Mouse (Mus musculus): ENCODE data around the gene Phf7.
A peak's percentile ranks its signal among the peaks of the same experiment; 100 is the strongest.

The Phf7 gene

DNA sequence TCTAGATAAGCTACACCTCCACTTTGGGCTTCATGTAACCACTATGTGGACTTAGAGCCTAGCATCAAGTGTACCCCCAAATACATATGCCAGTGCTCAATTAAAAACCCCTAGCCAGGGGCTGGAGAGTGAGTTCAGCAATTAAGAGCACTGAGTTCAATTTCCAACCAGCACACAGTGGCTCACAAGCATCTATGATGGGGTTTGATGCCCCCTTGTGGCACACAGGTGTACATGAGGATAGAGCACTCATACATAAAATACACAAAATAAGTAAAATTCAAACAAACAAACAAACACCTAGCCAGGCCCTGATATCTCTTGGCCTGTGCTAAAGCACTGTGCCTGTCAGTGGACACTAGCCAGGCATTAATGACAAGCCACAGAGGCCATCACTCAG, 55.1 kb downstream of the Phf7 start:
- DNase-seq: peak; percentile 59

DNA sequence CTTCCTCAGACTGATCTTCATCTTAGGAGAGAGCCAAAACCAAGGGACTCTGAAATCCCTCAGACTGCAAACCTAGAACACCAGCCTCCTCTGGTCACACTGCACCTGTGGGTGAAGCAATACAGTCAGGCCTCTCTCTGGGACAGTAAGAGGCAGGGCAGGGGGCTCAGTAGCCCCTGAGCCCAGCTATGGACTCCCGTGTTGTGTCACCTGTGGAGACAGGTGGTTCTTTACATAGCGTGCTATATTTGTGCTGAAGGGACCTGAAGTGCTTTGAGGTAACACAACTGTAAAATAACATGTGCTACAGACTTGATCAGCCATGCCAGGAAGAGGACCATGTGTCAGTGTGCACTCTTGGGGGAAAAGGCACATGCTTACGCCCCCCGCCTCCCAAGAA, 55.6 kb downstream of the Phf7 start:
- DNase-seq: no peak

DNA sequence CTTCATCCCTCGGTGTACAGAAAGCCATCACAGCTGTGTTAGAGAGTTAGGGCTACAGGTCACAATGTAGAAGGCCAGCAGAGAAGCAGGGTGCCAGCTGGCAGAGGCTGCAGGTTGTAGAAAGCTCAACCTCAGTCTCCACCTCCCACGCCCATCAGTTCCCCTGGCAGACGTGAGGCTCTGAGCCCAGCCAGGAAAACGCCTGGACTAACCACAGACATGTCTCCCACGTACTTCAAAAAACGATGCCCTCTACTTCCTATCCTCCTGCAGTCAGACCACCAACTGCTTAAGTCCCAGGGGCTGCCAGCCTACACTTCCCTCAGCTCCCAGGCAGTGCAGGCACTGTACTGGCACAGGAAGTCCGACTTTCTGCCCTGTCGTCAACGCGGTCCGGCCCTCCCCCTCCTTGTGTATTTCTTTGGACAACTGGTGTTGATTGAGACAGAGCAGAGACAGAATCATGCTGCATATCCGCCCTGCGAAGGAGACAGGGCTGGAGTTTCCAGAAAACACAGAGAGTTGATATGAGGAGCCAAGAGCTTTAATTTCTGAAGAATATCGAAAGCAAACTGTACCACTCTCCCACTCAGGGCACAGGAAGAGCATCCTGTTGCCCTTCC, 56.1 kb downstream of the Phf7 start:
- peak; percentile 43 for DNase-seq

- no peak for DNase-seq
These were observed 56.7 kb downstream of the Phf7 start for GRCm38 (mm10) chr14:31194441-31194840.

DNA sequence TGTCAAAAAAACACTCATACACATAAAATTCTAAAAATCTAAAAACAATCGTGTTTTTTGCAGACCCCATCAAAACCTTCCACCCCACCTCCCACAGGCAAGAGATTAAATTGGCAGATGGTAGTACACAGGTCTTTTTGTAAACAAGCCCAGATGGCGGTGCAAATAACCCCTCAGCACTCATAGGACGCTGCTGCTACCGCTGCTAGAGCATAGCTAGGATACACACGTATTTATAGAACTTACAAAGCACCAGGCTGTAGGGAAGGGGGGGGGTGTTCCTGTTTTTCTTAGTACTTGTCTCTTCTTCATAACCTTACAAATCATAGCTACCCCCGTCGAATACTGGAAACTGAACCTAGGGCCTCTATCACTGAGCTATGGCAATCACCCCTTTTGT, 57.3 kb downstream of the Phf7 start:
- DNase-seq: no peak

GRCm38 (mm10) chr14:31191936-31192335, 59.2 kb downstream of the Phf7 start:
- no peak for DNase-seq

GRCm38 (mm10) chr14:31189348-31189747, 61.8 kb downstream of the Phf7 start:
- no peak for DNase-seq

DNA sequence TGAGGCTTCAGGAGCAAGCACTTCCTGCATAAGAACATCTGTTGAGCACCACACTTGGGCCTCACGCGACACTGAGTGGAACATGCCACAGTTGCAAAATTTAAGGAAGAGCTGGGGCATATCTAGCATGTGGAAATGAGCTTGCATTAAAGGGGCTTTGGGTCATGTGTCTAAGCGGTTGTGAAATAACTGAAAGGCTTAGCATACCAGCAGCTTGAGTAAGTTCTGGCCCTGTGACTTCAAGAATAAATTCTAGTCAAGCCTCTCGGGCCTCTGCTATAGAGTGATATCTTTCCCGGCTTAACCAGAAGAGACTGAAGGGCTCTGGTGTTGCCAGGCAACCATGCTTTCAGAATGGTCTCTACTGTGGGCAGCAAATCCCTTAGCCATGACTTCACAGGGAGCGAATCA, 62.3 kb downstream of the Phf7 start:
- DNase-seq: no peak
